Mouse (Mus musculus) midbrain, embryonic 16.5 days (tissue): ENCODE data around the gene Zbtb40. TPM values are rescaled to one million over a fixed set of nuclear protein-coding genes. Genes with fewer than 3 reads are reported as not detected.

ENCODE experiments used
- ATAC-seq: fragments of 200-750 bp; cut with Nextera tagmentation; 2 replicates; pipeline ENCODE4 v1.8.0; 2017; ENCODE audit warnings: moderate TSS enrichment
- H3K27ac ChIP-seq: fragments of 300-500 bp; sonication (generic); 2 replicates; pipeline ENCODE4 v1.5.1; 2014; ENCODE audit warnings: mild to moderate bottlenecking, low read length, mixed read lengths
- H3K27me3 ChIP-seq: fragments of 300-500 bp; sonication (generic); 2 replicates; pipeline ENCODE4 v1.6.1; 2014; ENCODE audit warnings: low read depth, low read length, mixed read lengths; ENCODE audit not compliant: control insufficient read depth, insufficient read depth
- H3K36me3 ChIP-seq: fragments of 300-500 bp; sonication (generic); 2 replicates; pipeline ENCODE4 v1.6.1; 2014; ENCODE audit warnings: mild to moderate bottlenecking, low read length, moderate library complexity, mixed read lengths; ENCODE audit not compliant: control insufficient read depth, insufficient read depth
- H3K4me1 ChIP-seq: fragments of 300-500 bp; sonication (generic); 2 replicates; pipeline ENCODE4 v1.6.1; 2014; ENCODE audit warnings: mild to moderate bottlenecking, low read length, mixed read lengths; ENCODE audit not compliant: control insufficient read depth, insufficient read depth
- H3K4me2 ChIP-seq: fragments of 300-500 bp; sonication (generic); 2 replicates; pipeline ENCODE4 v1.6.1; 2014; ENCODE audit warnings: mild to moderate bottlenecking, low read length, mixed read lengths
- H3K4me3 ChIP-seq: fragments of 300-500 bp; sonication (generic); 2 replicates; pipeline ENCODE4 v1.5.1; 2014; ENCODE audit warnings: low read depth, mild to moderate bottlenecking, low read length, moderate library complexity, mixed read lengths
- H3K9ac ChIP-seq: fragments of 300-500 bp; sonication (generic); 2 replicates; pipeline ENCODE4 v1.6.1; 2014; ENCODE audit warnings: low read depth, low read length, mixed read lengths
- H3K9me3 ChIP-seq: fragments of 300-500 bp; sonication (generic); replicated peaks from 2 replicates; pipeline ENCODE4 v1.6.1; 2014; ENCODE audit warnings: mild to moderate bottlenecking, low read length, mixed read lengths; ENCODE audit not compliant: control insufficient read depth, poor library complexity, severe bottlenecking
- WGBS: fragments of 180-500 bp; shearing (Covaris S2); extraction: QIAGEN DNeasy Blood & Tissue Kit; methylation state at CpG from one replicate; pipeline ENCODE4 v1.1.7; 2014; 5-methylcytosine and 5-hydroxymethylcytosine counted together
- polyA plus RNA-seq: library from polyadenylated mRNA; unstranded; fragments of >200 nt; fragmentation: Nextera tagmentation; extraction: Ambion mirVana; gene quantifications from 2 replicates; pipeline ENCODE4 v1.2.1, GENCODE M21; 2015

The Zbtb40 gene
- polyA plus RNA-seq = 3.6 and 4.6 TPM in 2 replicates

DNA sequence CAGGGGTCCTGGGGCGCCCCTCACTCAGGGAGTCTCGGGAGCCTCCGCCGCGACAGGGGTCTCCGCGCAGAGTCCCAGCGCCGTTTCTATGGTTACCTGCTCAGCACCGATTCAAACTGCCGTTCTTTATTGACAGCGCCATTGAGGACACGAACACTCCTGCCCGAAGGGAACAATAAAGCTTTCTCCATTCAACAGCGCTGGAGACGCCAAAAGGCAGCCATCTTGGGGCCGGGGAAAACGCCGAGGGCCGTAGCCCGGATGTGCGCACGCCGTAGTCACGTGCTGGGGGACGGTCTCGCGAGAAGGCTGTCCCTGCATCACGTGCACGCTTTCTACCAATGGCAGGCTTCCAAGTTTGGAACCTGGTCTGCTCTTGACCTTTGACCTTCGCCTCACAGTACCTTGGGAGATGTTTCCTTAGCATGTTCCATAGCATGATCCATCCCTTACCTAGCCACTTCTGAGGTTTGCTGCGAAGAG is at the start of gene Zbtb40:
Gene Zbtb40, minus strand, starts transcription at position 252 of the 483 bp plus-strand sequence.
- peaks cover 34% of the 10 kb centered on the region for H3K27me3 ChIP-seq
- 0 out of 2 replicates have a peak, but pooled peaks cover 4% of the 10 kb centered on the region for H3K9me3 ChIP-seq
- peak within 1 kb of the TSS; percentile 75 for H3K27ac ChIP-seq
- H3K36me3 ChIP-seq = no peaks in the 10 kb centered on the region
- peak within 1 kb of the TSS; percentile 56 for H3K4me2 ChIP-seq
- H3K4me3 ChIP-seq = peak within 1 kb of the TSS; percentile 52
- WGBS = 1% methylated on average over 32 of the region's 32 CpGs
- peak within 1 kb of the TSS; percentile 59 for H3K9ac ChIP-seq
- H3K4me1 ChIP-seq = peaks cover 22% of the 10 kb centered on the region
- ATAC-seq = peak; percentile 95

DNA sequence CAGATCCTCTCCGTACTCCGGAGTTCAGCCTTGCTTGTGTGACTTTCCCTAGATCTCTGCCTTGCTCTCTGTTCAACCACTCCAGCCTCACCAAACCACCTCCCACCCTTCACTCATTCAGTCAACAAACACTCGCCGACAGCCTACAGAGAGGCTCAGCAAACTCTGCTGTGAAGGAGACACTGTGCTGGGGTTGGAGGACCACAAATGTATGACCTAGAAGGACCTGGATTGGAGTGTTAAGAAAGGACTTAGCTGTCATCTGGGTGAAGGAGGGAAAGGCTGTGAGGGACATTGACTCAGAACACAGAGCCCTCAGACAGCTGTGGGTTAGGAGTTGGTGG is 49.4 kb upstream of the Zbtb40 start:
- Histone ChIP-seq H3K36me3 (no peaks in the 10 kb centered on the region), H3K9ac (no peak overlapping the region), H3K27ac (no peak overlapping the region), H3K9me3 (no peaks in the 10 kb centered on the region), H3K4me3 (no peak overlapping the region), H3K27me3 (no peaks in the 10 kb centered on the region), H3K4me2 (no peak overlapping the region), H3K4me1 (no peaks in the 10 kb centered on the region)
- no peak for ATAC-seq
- WGBS = 77% methylated on average over 4 of the region's 4 CpGs

- H3K27ac ChIP-seq = no peak overlapping the region
- no peaks in the 10 kb centered on the region for H3K4me1 ChIP-seq
- no peak overlapping the region for H3K9ac ChIP-seq
- no peak overlapping the region for H3K4me2 ChIP-seq
- 84% methylated on average over 17 of the region's 17 CpGs for WGBS
- no peaks in the 10 kb centered on the region for H3K27me3 ChIP-seq
- H3K9me3 ChIP-seq = 0 out of 2 replicates have a peak, but pooled peaks cover 5% of the 10 kb centered on the region
- ATAC-seq = no peak
- H3K36me3 ChIP-seq = no peaks in the 10 kb centered on the region
- no peak overlapping the region for H3K4me3 ChIP-seq
These were observed 48.8 kb upstream of the Zbtb40 start for GRCm38 (mm10) chr4:137097246-137097983.

DNA sequence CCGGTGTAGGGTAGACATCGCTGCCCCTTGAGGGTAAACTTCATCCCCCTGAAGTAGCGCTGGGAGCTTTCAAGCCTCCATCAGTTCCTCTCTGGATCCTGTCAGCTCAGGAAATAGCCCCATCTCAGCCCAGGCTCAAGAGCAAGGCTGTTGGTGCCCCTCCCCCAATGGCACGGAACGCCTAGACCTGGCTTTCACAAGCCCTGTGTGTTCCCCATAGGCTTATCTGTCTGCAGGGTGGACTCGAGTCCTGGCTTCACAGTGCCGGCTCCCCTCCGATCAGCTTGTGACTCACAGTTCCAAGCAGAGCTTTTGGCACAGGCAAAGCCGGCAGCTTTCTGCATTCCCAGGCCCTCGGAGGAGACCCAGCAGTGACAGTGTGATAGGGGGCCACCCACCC is 47.8 kb upstream of the Zbtb40 start:
- Histone ChIP-seq H3K27ac (no peak overlapping the region), H3K4me1 (no peaks in the 10 kb centered on the region), H3K36me3 (no peaks in the 10 kb centered on the region), H3K4me2 (no peak overlapping the region), H3K9me3 (0 out of 2 replicates have a peak, but pooled peaks cover 6% of the 10 kb centered on the region), H3K27me3 (no peaks in the 10 kb centered on the region), H3K9ac (no peak overlapping the region), H3K4me3 (no peak overlapping the region)
- ATAC-seq = no peak
- WGBS = 62% methylated on average over 10 of the region's 10 CpGs

GRCm38 (mm10) chr4:137085083-137085810 is 36.6 kb upstream of the Zbtb40 start:
- Histone ChIP-seq H3K27me3 (no peaks in the 10 kb centered on the region), H3K4me1 (no peaks in the 10 kb centered on the region), H3K9me3 (no peaks in the 10 kb centered on the region), H3K4me3 (no peak overlapping the region), H3K4me2 (no peak overlapping the region), H3K9ac (no peak overlapping the region), H3K27ac (no peak overlapping the region), H3K36me3 (no peaks in the 10 kb centered on the region)
- WGBS = 57% methylated on average over 18 of the region's 18 CpGs
- no peak for ATAC-seq

DNA sequence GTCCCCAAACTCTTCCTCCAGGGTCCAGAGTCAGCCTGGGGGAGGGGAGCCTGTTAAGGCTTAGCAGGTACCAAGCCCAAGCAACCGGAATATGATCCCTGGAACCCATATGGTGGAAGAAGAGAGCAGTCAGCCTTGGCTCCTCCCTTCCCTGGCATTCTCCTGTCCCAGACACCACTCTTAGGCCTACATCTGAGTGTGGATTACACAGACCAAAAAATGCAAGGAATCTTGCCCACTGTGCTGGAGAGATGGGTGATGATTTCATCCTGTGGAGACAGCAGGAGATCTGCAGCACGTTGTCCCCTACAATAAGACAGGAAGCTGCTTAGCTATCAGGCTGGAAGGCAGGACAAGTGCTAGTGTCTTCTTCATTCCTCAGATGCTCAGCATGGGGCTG is 34.3 kb upstream of the Zbtb40 start:
- Histone ChIP-seq H3K4me2 (no peak overlapping the region), H3K4me1 (no peaks in the 10 kb centered on the region), H3K27me3 (no peaks in the 10 kb centered on the region), H3K36me3 (no peaks in the 10 kb centered on the region), H3K9ac (no peak overlapping the region), H3K27ac (no peak overlapping the region), H3K9me3 (no peaks in the 10 kb centered on the region), H3K4me3 (no peak overlapping the region)
- ATAC-seq = no peak
- WGBS = 79% methylated on average over 2 of the region's 2 CpGs

GRCm38 (mm10) chr4:137081401-137081800 is 32.8 kb upstream of the Zbtb40 start:
- Histone ChIP-seq H3K9me3 (no peaks in the 10 kb centered on the region), H3K4me3 (no peak overlapping the region), H3K4me1 (no peaks in the 10 kb centered on the region), H3K27me3 (no peaks in the 10 kb centered on the region), H3K27ac (no peak overlapping the region), H3K9ac (no peak overlapping the region), H3K4me2 (no peak overlapping the region), H3K36me3 (no peaks in the 10 kb centered on the region)
- ATAC-seq = no peak
- WGBS = 85% methylated on average over 4 of the region's 4 CpGs

GRCm38 (mm10) chr4:137077216-137077615 is 28.6 kb upstream of the Zbtb40 start:
- Histone ChIP-seq H3K27ac (no peak overlapping the region), H3K27me3 (no peaks in the 10 kb centered on the region; the same call in 1 of the 2 replicates), H3K9me3 (no peaks in the 10 kb centered on the region), H3K4me3 (no peak overlapping the region), H3K4me2 (no peak overlapping the region), H3K9ac (no peak overlapping the region), H3K4me1 (no peaks in the 10 kb centered on the region), H3K36me3 (no peaks in the 10 kb centered on the region)
- no peak for ATAC-seq
- 51% methylated on average over 2 of the region's 2 CpGs for WGBS

- Histone ChIP-seq H3K4me3 (no peak overlapping the region), H3K4me1 (peaks cover 3% of the 10 kb centered on the region; the same call in 1 of the 2 replicates), H3K27ac (no peak overlapping the region), H3K9ac (no peak overlapping the region), H3K36me3 (no peaks in the 10 kb centered on the region), H3K9me3 (no peaks in the 10 kb centered on the region), H3K4me2 (no peak overlapping the region), H3K27me3 (peaks cover 3% of the 10 kb centered on the region; the same call in 1 of the 2 replicates)
- ATAC-seq = no peak
- WGBS = 79% methylated on average over 6 of the region's 6 CpGs
These were observed 22.6 kb upstream of the Zbtb40 start for GRCm38 (mm10) chr4:137071204-137071603.
